Mouse (Mus musculus): ENCODE results near the gene Meis1. TPM values are rescaled to one million over a fixed set of nuclear protein-coding genes. Genes with fewer than 3 reads are reported as not detected.

Gene Meis1
- polyA plus RNA-seq, 1 experiment from 2014 or later = 189 TPM

GRCm38 (mm10) chr11:19005007-19005912, 13.5 kb downstream of the Meis1 start:
- H3K4me1 ChIP-seq (ENCODE audit: control insufficient read depth, insufficient read depth, low read length) = peaks cover 29% of the 10 kb centered on the region
- no peaks in the 10 kb centered on the region; the same call in none of the 2 replicates for H3K36me3 ChIP-seq (ENCODE audit: control insufficient read depth, insufficient read depth, low read length)
- no peaks in the 10 kb centered on the region for H3K27me3 ChIP-seq (ENCODE audit: control insufficient read depth, insufficient read depth, low read length)
- 83% methylated on average over 9 of the region's 9 CpGs for WGBS
- no peak overlapping the region for H3K9ac ChIP-seq (ENCODE audit: low read length)
- H3K4me3 ChIP-seq (ENCODE audit: low read depth, low read length) = no peak overlapping the region
- ATAC-seq (ENCODE audit: insufficient read depth, low FRiP score, low TSS enrichment) (no peak), DNase-seq (ENCODE audit: low spot score) (no peak)
- no peak overlapping the region for H3K27ac ChIP-seq (ENCODE audit: low read depth, low read length)
- no peaks in the 10 kb centered on the region for H3K9me3 ChIP-seq (ENCODE audit: control insufficient read depth, low read length)
- H3K4me2 ChIP-seq (ENCODE audit: low read depth) = no peak overlapping the region

- Histone ChIP-seq H3K27me3 (ENCODE audit: control insufficient read depth, insufficient read depth, low read length) (no peaks in the 10 kb centered on the region), H3K9ac (ENCODE audit: low read length) (no peak overlapping the region), H3K4me3 (ENCODE audit: low read depth, low read length) (no peak overlapping the region), H3K9me3 (ENCODE audit: control insufficient read depth, low read length) (no peaks in the 10 kb centered on the region), H3K4me2 (ENCODE audit: low read depth) (no peak overlapping the region), H3K27ac (ENCODE audit: low read depth, low read length) (no peak overlapping the region), H3K36me3 (ENCODE audit: control insufficient read depth, insufficient read depth, low read length) (peaks cover 2% of the 10 kb centered on the region; the same call in 1 of the 2 replicates), H3K4me1 (ENCODE audit: control insufficient read depth, insufficient read depth, low read length) (peaks cover 10% of the 10 kb centered on the region)
- no peak for ATAC-seq (ENCODE audit: insufficient read depth, low FRiP score, low TSS enrichment)
- no peak for DNase-seq (ENCODE audit: low spot score)
- WGBS = 69% methylated on average over 5 of the region's 5 CpGs
Measured at GRCm38 (mm10) chr11:19003066-19003465, 15.7 kb downstream of the Meis1 start.

DNA sequence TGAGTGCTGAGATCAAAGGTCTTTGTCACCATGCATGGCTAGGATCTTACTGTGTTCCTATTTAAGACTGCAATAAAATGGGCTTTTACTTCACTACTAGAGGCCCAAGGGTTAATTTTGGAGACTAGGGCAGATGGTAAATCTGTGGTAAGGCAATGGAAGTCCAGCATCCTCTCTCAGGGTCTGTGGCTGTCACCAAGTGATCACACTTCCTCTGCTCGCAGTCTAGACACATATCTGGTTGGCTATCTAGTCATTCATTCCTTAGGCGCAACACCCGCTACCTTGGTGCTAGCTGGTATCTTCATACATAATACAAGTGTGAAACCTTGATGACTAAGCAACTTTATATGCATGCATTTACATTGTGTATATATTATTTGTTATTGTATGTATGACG, 22.0 kb downstream of the Meis1 start:
- Histone ChIP-seq H3K27ac (ENCODE audit: low read depth, low read length) (no peak overlapping the region), H3K4me3 (ENCODE audit: low read depth, low read length) (no peak overlapping the region), H3K4me2 (ENCODE audit: low read depth) (no peak overlapping the region), H3K9ac (ENCODE audit: low read length) (no peak overlapping the region), H3K36me3 (ENCODE audit: control insufficient read depth, insufficient read depth, low read length) (peaks cover 7% of the 10 kb centered on the region; the same call in 1 of the 2 replicates), H3K4me1 (ENCODE audit: control insufficient read depth, insufficient read depth, low read length) (peaks cover 2% of the 10 kb centered on the region; the same call in 1 of the 2 replicates), H3K9me3 (ENCODE audit: control insufficient read depth, low read length) (no peaks in the 10 kb centered on the region), H3K27me3 (ENCODE audit: control insufficient read depth, insufficient read depth, low read length) (no peaks in the 10 kb centered on the region)
- no peak for ATAC-seq (ENCODE audit: insufficient read depth, low FRiP score, low TSS enrichment)
- DNase-seq (ENCODE audit: low spot score) = no peak
- 95% methylated on average over 4 of the region's 4 CpGs for WGBS

DNA sequence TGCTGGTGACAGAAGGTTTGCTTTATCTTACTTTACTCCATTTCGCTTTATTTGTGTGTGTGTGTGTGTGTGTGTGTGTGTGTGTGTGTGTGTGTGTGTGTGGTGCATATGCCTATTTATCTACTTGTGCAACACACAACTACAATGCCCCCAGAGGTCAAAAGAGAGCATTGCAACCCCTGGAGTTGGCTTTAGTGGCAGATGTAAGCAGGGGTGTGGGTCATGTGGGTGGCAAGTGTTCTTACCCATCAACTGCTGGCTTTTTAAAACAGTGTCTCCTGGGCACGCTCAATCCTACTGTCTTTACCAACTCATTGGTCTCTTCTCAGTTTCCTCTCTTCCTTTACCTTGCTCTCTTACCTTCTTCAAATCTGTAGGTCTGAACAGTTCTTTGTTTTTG, 22.5 kb downstream of the Meis1 start:
- 96% methylated on average over 2 of the region's 2 CpGs for WGBS
- ATAC-seq (ENCODE audit: insufficient read depth, low FRiP score, low TSS enrichment) = no peak
- Histone ChIP-seq H3K4me3 (ENCODE audit: low read depth, low read length) (no peak overlapping the region), H3K9ac (ENCODE audit: low read length) (no peak overlapping the region), H3K36me3 (ENCODE audit: control insufficient read depth, insufficient read depth, low read length) (peaks cover 7% of the 10 kb centered on the region; the same call in 1 of the 2 replicates), H3K4me1 (ENCODE audit: control insufficient read depth, insufficient read depth, low read length) (peaks cover 5% of the 10 kb centered on the region), H3K27me3 (ENCODE audit: control insufficient read depth, insufficient read depth, low read length) (no peaks in the 10 kb centered on the region), H3K9me3 (ENCODE audit: control insufficient read depth, low read length) (no peaks in the 10 kb centered on the region), H3K4me2 (ENCODE audit: low read depth) (no peak overlapping the region), H3K27ac (ENCODE audit: low read depth, low read length) (no peak overlapping the region)
- no peak for DNase-seq (ENCODE audit: low spot score)

GRCm38 (mm10) chr11:18992796-18993195, 26.0 kb downstream of the Meis1 start:
- peaks cover 25% of the 10 kb centered on the region for H3K4me1 ChIP-seq (ENCODE audit: control insufficient read depth, insufficient read depth, low read length)
- no peaks in the 10 kb centered on the region for H3K9me3 ChIP-seq (ENCODE audit: control insufficient read depth, low read length)
- no peaks in the 10 kb centered on the region for H3K27me3 ChIP-seq (ENCODE audit: control insufficient read depth, insufficient read depth, low read length)
- H3K9ac ChIP-seq (ENCODE audit: low read length) = no peak overlapping the region
- WGBS = 77% methylated on average over 6 of the region's 6 CpGs
- DNase-seq (ENCODE audit: low spot score) (no peak), ATAC-seq (ENCODE audit: insufficient read depth, low FRiP score, low TSS enrichment) (no peak)
- H3K27ac ChIP-seq (ENCODE audit: low read depth, low read length) = no peak overlapping the region
- H3K4me3 ChIP-seq (ENCODE audit: low read depth, low read length) = no peak overlapping the region
- H3K36me3 ChIP-seq (ENCODE audit: control insufficient read depth, insufficient read depth, low read length) = peaks cover 7% of the 10 kb centered on the region; the same call in 1 of the 2 replicates
- no peak overlapping the region for H3K4me2 ChIP-seq (ENCODE audit: low read depth)

- Histone ChIP-seq H3K4me2 (ENCODE audit: low read depth) (no peak overlapping the region), H3K4me3 (ENCODE audit: low read depth, low read length) (no peak overlapping the region), H3K27me3 (ENCODE audit: control insufficient read depth, insufficient read depth, low read length) (no peaks in the 10 kb centered on the region), H3K4me1 (ENCODE audit: control insufficient read depth, insufficient read depth, low read length) (peaks cover 25% of the 10 kb centered on the region), H3K9ac (ENCODE audit: low read length) (no peak overlapping the region), H3K27ac (ENCODE audit: low read depth, low read length) (peak overlapping the region; percentile 21; the same call in 1 of the 2 replicates), H3K36me3 (ENCODE audit: control insufficient read depth, insufficient read depth, low read length) (peaks cover 7% of the 10 kb centered on the region; the same call in 1 of the 2 replicates), H3K9me3 (ENCODE audit: control insufficient read depth, low read length) (no peaks in the 10 kb centered on the region)
- 53% methylated on average over 6 of the region's 6 CpGs for WGBS
- DNase-seq (ENCODE audit: low spot score) = no peak
- ATAC-seq (ENCODE audit: insufficient read depth, low FRiP score, low TSS enrichment) = peak; percentile 72
Measured at GRCm38 (mm10) chr11:18990244-18990677, 28.5 kb downstream of the Meis1 start.

DNA sequence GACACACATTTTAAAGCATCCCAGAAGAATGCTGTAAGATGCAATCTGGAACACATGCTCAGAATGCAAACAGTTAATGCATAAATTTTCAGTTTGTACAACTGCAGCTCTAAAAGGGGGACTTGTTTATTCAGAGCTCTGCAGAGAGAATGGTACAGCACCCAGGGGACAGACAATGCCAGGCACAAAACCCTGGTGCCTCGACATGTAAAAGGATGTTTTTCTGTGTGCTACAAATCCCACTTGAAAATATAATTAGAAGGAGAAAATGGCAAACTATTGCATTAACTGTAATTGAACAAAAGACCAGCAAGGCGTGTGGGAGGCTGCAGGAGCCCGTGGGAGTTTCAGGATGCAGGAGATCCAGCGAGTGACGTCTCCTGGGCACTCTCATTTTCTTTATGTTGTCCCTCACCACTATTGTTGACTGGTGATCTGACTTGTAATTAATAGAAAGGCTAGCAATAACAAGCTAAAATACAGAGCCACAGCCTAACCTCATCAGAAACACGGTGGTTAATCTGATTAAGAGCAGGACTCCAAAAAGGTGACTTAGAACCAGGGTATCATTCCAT, 29.0 kb downstream of the Meis1 start:
- DNase-seq (ENCODE audit: low spot score) = no peak
- H3K27ac ChIP-seq (ENCODE audit: low read depth, low read length) = peak overlapping the region; percentile 21; the same call in 1 of the 2 replicates
- peaks cover 5% of the 10 kb centered on the region; the same call in 1 of the 2 replicates for H3K36me3 ChIP-seq (ENCODE audit: control insufficient read depth, insufficient read depth, low read length)
- no peaks in the 10 kb centered on the region for H3K9me3 ChIP-seq (ENCODE audit: control insufficient read depth, low read length)
- WGBS = 47% methylated on average over 6 of the region's 6 CpGs
- ATAC-seq (ENCODE audit: insufficient read depth, low FRiP score, low TSS enrichment) = peak; percentile 20; the same call in 1 of the 2 replicates
- H3K4me3 ChIP-seq (ENCODE audit: low read depth, low read length) = no peak overlapping the region
- H3K9ac ChIP-seq (ENCODE audit: low read length) = peak overlapping the region; percentile 18; the same call in 1 of the 2 replicates
- H3K27me3 ChIP-seq (ENCODE audit: control insufficient read depth, insufficient read depth, low read length) = no peaks in the 10 kb centered on the region
- H3K4me2 ChIP-seq (ENCODE audit: low read depth) = no peak overlapping the region
- peaks cover 25% of the 10 kb centered on the region for H3K4me1 ChIP-seq (ENCODE audit: control insufficient read depth, insufficient read depth, low read length)

GRCm38 (mm10) chr11:18988637-18989263, 30.0 kb downstream of the Meis1 start:
- H3K4me1 ChIP-seq (ENCODE audit: control insufficient read depth, insufficient read depth, low read length) = peaks cover 27% of the 10 kb centered on the region
- H3K27me3 ChIP-seq (ENCODE audit: control insufficient read depth, insufficient read depth, low read length) = no peaks in the 10 kb centered on the region
- H3K4me2 ChIP-seq (ENCODE audit: low read depth) = no peak overlapping the region
- DNase-seq (ENCODE audit: low spot score) = no peak
- no peak for ATAC-seq (ENCODE audit: insufficient read depth, low FRiP score, low TSS enrichment)
- H3K36me3 ChIP-seq (ENCODE audit: control insufficient read depth, insufficient read depth, low read length) = peaks cover 5% of the 10 kb centered on the region; the same call in 1 of the 2 replicates
- H3K9me3 ChIP-seq (ENCODE audit: control insufficient read depth, low read length) = no peaks in the 10 kb centered on the region
- no peak overlapping the region for H3K27ac ChIP-seq (ENCODE audit: low read depth, low read length)
- WGBS = 76% methylated on average over 4 of the region's 4 CpGs
- H3K4me3 ChIP-seq (ENCODE audit: low read depth, low read length) = no peak overlapping the region
- no peak overlapping the region for H3K9ac ChIP-seq (ENCODE audit: low read length)
